Mouse (Mus musculus): ENCODE data around the gene Zfp748.

DNA sequence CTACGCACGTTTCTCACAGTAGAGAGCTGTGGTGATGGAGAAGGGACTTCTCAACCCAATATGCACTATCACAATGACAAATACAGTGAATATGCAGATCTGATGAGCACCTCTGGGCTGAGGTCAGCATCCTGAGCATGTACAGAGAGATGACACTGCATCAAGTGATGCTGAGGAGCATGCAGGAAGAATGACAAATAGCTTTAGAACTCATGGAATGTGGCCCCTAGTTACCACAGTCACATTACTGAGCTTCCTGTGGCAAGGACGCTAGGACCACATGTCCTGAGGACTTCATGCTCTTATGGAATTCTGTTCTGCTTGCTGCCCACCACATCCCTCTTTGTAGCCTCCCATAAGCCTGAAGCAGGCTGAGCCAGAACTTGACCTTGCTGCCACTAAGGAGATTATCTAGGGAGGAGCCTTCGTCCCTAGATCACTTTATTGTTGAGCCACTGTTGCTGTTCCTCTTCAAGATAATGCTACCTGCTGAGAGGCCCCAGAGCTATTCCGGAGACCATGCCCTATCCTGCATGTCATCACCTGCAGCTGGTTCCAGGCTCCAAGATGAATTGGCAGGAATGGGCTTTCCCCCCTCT, 19.1 kb upstream of the Zfp748 start:
- no peak for TF ChIP-seq CTCF (IDR thresholded peaks at IDR 0.05; ENCODE audit: borderline replicate concordance, insufficient read depth, low read depth, low read length)
- TF ChIP-seq POLR2A (IDR thresholded peaks at IDR 0.05; ENCODE audit: borderline replicate concordance, insufficient read depth, low read length), result no peak

Data from cerebellum, adult 2 months (tissue).